Mouse (Mus musculus): Measurements from ENCODE around the gene Ric3. TPM values are rescaled to one million over a fixed set of nuclear protein-coding genes. Genes with fewer than 3 reads are reported as not detected.
"Not testable (repeated sequence)": the region's sequence is repeated elsewhere in the genome, so short reads cannot be mapped to it uniquely, and the experiment has no call there.

The Ric3 gene
- 32.2 and 34.3 TPM in 2 replicates for polyA plus RNA-seq (2015; fragmentation: Nextera tagmentation; extraction: Ambion mirVana)

- Histone ChIP-seq H3K36me3 (ENCODE audit: control insufficient read depth, insufficient read depth, low read length) (no peaks in the 10 kb centered on the region), H3K9ac (ENCODE audit: low read depth, low read length) (peak within 1 kb of the TSS; percentile 81), H3K27ac (ENCODE audit: low read depth, low read length) (peak within 1 kb of the TSS; percentile 69), H3K9me3 (ENCODE audit: control insufficient read depth, low read length) (no peaks in the 10 kb centered on the region), H3K4me1 (ENCODE audit: control insufficient read depth, insufficient read depth, low read depth, low read length) (peaks cover 9% of the 10 kb centered on the region), H3K4me3 (ENCODE audit: low read length) (peak within 1 kb of the TSS; percentile 79), H3K27me3 (replicated peaks; ENCODE audit: control insufficient read depth, insufficient read depth, low read length) (no peaks in the 10 kb centered on the region), H3K4me2 (ENCODE audit: low read length) (peak within 1 kb of the TSS; percentile 75)
- 4% methylated on average over 41 of the region's 50 CpGs for WGBS
- peak; percentile 98 for ATAC-seq
Observed at GRCm38 (mm10) chr7:109083113-109083812, at the start of gene Ric3. Gene Ric3 (minus strand): TSS chr7:109083331.

DNA sequence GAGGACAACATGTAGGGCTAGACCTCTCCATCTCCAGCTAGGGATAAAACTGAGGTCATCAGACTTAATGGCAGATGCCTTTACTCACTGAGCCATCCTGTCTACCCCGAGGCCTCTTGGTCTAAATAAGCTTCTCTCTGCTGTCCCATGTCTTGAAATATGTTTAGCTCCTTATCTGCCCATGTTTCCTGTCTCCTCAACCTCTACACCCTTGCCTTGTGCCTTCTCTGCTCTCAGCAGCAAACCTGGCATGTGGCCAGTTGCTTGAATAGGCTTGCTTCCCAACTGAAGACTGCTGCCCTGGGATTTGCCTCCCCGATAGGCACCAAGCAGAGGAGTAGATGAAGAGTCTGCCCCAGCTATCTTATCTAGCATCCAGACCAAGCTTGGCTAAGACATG, 48.4 kb upstream of the Ric3 start:
- Histone ChIP-seq H3K4me2 (ENCODE audit: low read length) (no peak overlapping the region), H3K9ac (ENCODE audit: low read depth, low read length) (no peak overlapping the region), H3K9me3 (ENCODE audit: control insufficient read depth, low read length) (no peaks in the 10 kb centered on the region), H3K36me3 (ENCODE audit: control insufficient read depth, insufficient read depth, low read length) (no peaks in the 10 kb centered on the region), H3K27ac (ENCODE audit: low read depth, low read length) (no peak overlapping the region), H3K4me3 (ENCODE audit: low read length) (no peak overlapping the region), H3K4me1 (ENCODE audit: control insufficient read depth, insufficient read depth, low read depth, low read length) (no peaks in the 10 kb centered on the region), H3K27me3 (replicated peaks; ENCODE audit: control insufficient read depth, insufficient read depth, low read length) (no peaks in the 10 kb centered on the region)
- WGBS, result 53% methylated on average over 2 of the region's 2 CpGs
- no peak for ATAC-seq

- H3K4me2 ChIP-seq (ENCODE audit: low read length), result no peak overlapping the region
- H3K9ac ChIP-seq (ENCODE audit: low read depth, low read length), result no peak overlapping the region
- H3K27ac ChIP-seq (ENCODE audit: low read depth, low read length), result no peak overlapping the region
- no peaks in the 10 kb centered on the region for H3K27me3 ChIP-seq (replicated peaks; ENCODE audit: control insufficient read depth, insufficient read depth, low read length)
- no peaks in the 10 kb centered on the region for H3K9me3 ChIP-seq (ENCODE audit: control insufficient read depth, low read length)
- H3K4me1 ChIP-seq (ENCODE audit: control insufficient read depth, insufficient read depth, low read depth, low read length), result no peaks in the 10 kb centered on the region
- H3K4me3 ChIP-seq (ENCODE audit: low read length), result no peak overlapping the region
- ATAC-seq, result peak; percentile 34; the same call in 1 of the 2 replicates
- H3K36me3 ChIP-seq (ENCODE audit: control insufficient read depth, insufficient read depth, low read length), result no peaks in the 10 kb centered on the region
- WGBS, result 68% methylated on average over 5 of the region's 5 CpGs
Observed at GRCm38 (mm10) chr7:109129946-109130686, 47.0 kb upstream of the Ric3 start.

DNA sequence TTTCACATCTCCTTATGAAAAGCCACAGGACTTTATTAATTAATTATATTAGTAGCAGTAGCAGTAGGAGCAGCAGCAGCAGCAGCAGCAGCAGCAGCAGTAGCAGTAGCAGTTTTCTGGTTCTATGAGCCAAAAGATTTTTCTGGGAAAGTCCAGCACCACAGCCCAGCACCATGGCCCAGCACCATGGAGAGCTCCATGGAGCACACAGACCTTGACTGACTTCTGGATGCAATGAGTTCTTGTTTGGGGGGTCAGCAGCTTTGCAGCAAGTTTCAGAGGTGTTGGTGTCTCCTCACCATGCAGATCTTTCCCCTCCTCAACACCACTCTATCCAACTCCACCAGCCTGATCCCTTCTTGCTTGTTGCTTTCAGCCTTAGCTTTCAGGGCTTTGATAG, 46.3 kb upstream of the Ric3 start:
- no peak for ATAC-seq
- H3K36me3 ChIP-seq (ENCODE audit: control insufficient read depth, insufficient read depth, low read length), result no peaks in the 10 kb centered on the region

DNA sequence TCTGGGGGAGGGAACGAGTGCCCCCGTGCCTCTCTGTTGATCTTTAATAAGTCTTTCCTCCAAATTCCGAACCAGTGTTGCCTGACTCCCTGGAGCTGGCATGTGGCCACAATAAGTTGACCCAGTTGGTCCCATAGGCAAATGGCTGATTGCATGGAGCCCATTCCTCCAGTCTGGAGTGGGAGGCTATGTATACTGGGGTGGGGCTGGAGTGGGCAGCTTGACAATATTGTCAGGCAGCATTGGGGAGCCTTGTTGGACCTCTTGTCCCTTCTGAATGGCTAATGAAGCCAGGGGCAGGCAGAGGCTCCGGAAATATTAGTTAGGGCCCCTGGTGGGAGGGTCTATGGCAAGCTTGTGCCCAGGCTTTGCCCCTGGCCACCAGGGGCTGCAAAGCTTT, 32.8 kb upstream of the Ric3 start:
- peak; percentile 58 for ATAC-seq
- 26% methylated on average over 4 of the region's 4 CpGs for WGBS
- Histone ChIP-seq H3K27me3 (replicated peaks; ENCODE audit: control insufficient read depth, insufficient read depth, low read length) (no peaks in the 10 kb centered on the region), H3K27ac (ENCODE audit: low read depth, low read length) (peak overlapping the region; percentile 48; the same call in 1 of the 2 replicates), H3K9me3 (ENCODE audit: control insufficient read depth, low read length) (no peaks in the 10 kb centered on the region), H3K4me1 (ENCODE audit: control insufficient read depth, insufficient read depth, low read depth, low read length) (peaks cover 8% of the 10 kb centered on the region), H3K9ac (ENCODE audit: low read depth, low read length) (no peak overlapping the region), H3K36me3 (ENCODE audit: control insufficient read depth, insufficient read depth, low read length) (no peaks in the 10 kb centered on the region), H3K4me2 (ENCODE audit: low read length) (no peak overlapping the region; the same call in 1 of the 2 replicates), H3K4me3 (ENCODE audit: low read length) (no peak overlapping the region)

More for the DNA sequence above, 46.3 kb upstream of the Ric3 start:
- Histone ChIP-seq H3K4me3 (ENCODE audit: low read length) (no peak overlapping the region), H3K4me1 (ENCODE audit: control insufficient read depth, insufficient read depth, low read depth, low read length) (no peaks in the 10 kb centered on the region), H3K4me2 (ENCODE audit: low read length) (no peak overlapping the region), H3K9ac (ENCODE audit: low read depth, low read length) (no peak overlapping the region), H3K27ac (ENCODE audit: low read depth, low read length) (no peak overlapping the region), H3K27me3 (replicated peaks; ENCODE audit: control insufficient read depth, insufficient read depth, low read length) (no peaks in the 10 kb centered on the region), H3K9me3 (ENCODE audit: control insufficient read depth, low read length) (no peaks in the 10 kb centered on the region)

DNA sequence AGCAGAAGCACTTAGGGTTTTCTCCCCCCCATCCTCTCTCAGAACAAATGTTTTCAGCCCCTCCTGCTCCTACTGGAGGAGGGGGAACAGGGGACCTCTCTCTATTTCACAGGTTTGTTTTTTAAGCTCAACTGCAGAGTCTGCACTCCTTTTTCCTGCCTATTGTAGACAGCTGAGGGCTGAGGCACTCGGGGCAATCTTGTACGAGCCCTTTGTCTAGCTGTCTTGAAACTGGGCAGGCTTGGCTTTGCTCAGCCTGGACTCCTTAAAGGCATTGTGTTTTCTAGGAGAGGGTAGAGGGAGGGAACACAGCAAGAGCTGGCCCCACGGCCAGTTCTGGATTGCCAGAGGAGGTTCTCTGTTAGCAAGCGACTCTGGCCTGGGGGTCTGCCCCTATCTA, 32.4 kb upstream of the Ric3 start:
- H3K4me2 ChIP-seq (ENCODE audit: low read length); H3K4me1 ChIP-seq (ENCODE audit: control insufficient read depth, insufficient read depth, low read depth, low read length); H3K4me3 ChIP-seq (ENCODE audit: low read length); H3K36me3 ChIP-seq (ENCODE audit: control insufficient read depth, insufficient read depth, low read length); H3K27me3 ChIP-seq (replicated peaks; ENCODE audit: control insufficient read depth, insufficient read depth, low read length); H3K9ac ChIP-seq (ENCODE audit: low read depth, low read length); H3K9me3 ChIP-seq (ENCODE audit: control insufficient read depth, low read length): not testable (repeated sequence)
- peak; percentile 80 for ATAC-seq
- H3K27ac ChIP-seq (ENCODE audit: low read depth, low read length), result peak overlapping the region; percentile 48; the same call in 1 of the 2 replicates
- WGBS, result 50% methylated on average over 1 of the region's 4 CpGs

DNA sequence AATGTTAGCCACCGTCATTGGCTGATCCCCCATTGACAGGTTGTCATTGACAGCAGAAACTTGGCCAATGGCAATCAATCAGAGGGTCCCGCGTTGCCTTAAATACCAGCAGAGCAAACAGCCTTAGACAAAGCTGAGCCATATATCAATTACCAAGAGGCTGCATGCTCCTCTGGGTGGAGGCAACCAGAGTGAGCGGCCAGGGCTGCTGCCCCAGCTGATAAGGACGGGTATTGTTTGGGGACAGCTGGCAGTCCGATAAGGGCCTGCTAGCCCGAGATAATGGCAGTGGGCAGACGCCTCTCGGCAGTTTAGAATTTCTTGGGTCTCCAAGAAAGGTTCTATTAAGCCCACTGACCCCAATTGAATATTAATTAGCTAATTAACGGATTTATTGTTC, 31.8 kb upstream of the Ric3 start:
- no peak overlapping the region for H3K27ac ChIP-seq (ENCODE audit: low read depth, low read length)
- 18% methylated on average over 10 of the region's 10 CpGs for WGBS
- H3K9me3 ChIP-seq (ENCODE audit: control insufficient read depth, low read length), result no peaks in the 10 kb centered on the region
- H3K36me3 ChIP-seq (ENCODE audit: control insufficient read depth, insufficient read depth, low read length), result no peaks in the 10 kb centered on the region
- peaks cover 8% of the 10 kb centered on the region for H3K4me1 ChIP-seq (ENCODE audit: control insufficient read depth, insufficient read depth, low read depth, low read length)
- no peaks in the 10 kb centered on the region for H3K27me3 ChIP-seq (replicated peaks; ENCODE audit: control insufficient read depth, insufficient read depth, low read length)
- H3K9ac ChIP-seq (ENCODE audit: low read depth, low read length), result no peak overlapping the region
- peak; percentile 72 for ATAC-seq
- no peak overlapping the region for H3K4me3 ChIP-seq (ENCODE audit: low read length)
- H3K4me2 ChIP-seq (ENCODE audit: low read length), result no peak overlapping the region

GRCm38 (mm10) chr7:109111000-109111399, 27.9 kb upstream of the Ric3 start:
- no peak overlapping the region for H3K27ac ChIP-seq (ENCODE audit: low read depth, low read length)
- ATAC-seq, result peak; percentile 70
- no peaks in the 10 kb centered on the region for H3K9me3 ChIP-seq (ENCODE audit: control insufficient read depth, low read length)
- H3K9ac ChIP-seq (ENCODE audit: low read depth, low read length), result no peak overlapping the region
- H3K36me3 ChIP-seq (ENCODE audit: control insufficient read depth, insufficient read depth, low read length), result no peaks in the 10 kb centered on the region
- H3K4me3 ChIP-seq (ENCODE audit: low read length), result no peak overlapping the region
- no peak overlapping the region for H3K4me2 ChIP-seq (ENCODE audit: low read length)
- H3K27me3 ChIP-seq (replicated peaks; ENCODE audit: control insufficient read depth, insufficient read depth, low read length), result no peaks in the 10 kb centered on the region
- 23% methylated on average over 5 of the region's 5 CpGs for WGBS
- H3K4me1 ChIP-seq (ENCODE audit: control insufficient read depth, insufficient read depth, low read depth, low read length), result peaks cover 7% of the 10 kb centered on the region

GRCm38 (mm10) chr7:109104894-109105293, 21.8 kb upstream of the Ric3 start:
- Histone ChIP-seq H3K4me1 (ENCODE audit: control insufficient read depth, insufficient read depth, low read depth, low read length) (no peaks in the 10 kb centered on the region; the same call in 1 of the 2 replicates), H3K4me2 (ENCODE audit: low read length) (no peak overlapping the region), H3K27ac (ENCODE audit: low read depth, low read length) (no peak overlapping the region), H3K9ac (ENCODE audit: low read depth, low read length) (no peak overlapping the region), H3K36me3 (ENCODE audit: control insufficient read depth, insufficient read depth, low read length) (no peaks in the 10 kb centered on the region), H3K27me3 (replicated peaks; ENCODE audit: control insufficient read depth, insufficient read depth, low read length) (no peaks in the 10 kb centered on the region), H3K4me3 (ENCODE audit: low read length) (no peak overlapping the region), H3K9me3 (ENCODE audit: control insufficient read depth, low read length) (no peaks in the 10 kb centered on the region)
- no peak for ATAC-seq
- WGBS, result 76% methylated on average over 1 of the region's 1 CpGs

Measured in hindbrain, embryonic 16.5 days (tissue).